Mouse (Mus musculus) MEL (cell line): ENCODE measurements around the gene Bbof1. TPM values are rescaled to one million over a fixed set of nuclear protein-coding genes. Genes with fewer than 3 reads are reported as not detected.

Experiments used
- DNase-seq: peaks from one replicate; pipeline ENCODE4 v3.0.0; 2011; ENCODE audit warnings: low read depth, low spot score
- H3K27ac ChIP-seq: 2 replicates; pipeline ENCODE4 v1.5.1; 2012; ENCODE audit warnings: low read depth, mild to moderate bottlenecking, control low read depth, low read length, moderate library complexity; ENCODE audit not compliant: control insufficient read depth
- H3K27me3 ChIP-seq, 2 experiments: fragments of 150-350 bp in 1 of 2; sonication (generic) in 1 of 2; 2 replicates each; pipeline ENCODE4 v1.6.1; 2012; ENCODE audit warnings: low read length in 2 of 2, mild to moderate bottlenecking in 2 of 2, improper control_type of control experiment in 1 of 2, moderate library complexity in 1 of 2; ENCODE audit not compliant: insufficient read depth in 2 of 2, control insufficient read depth in 1 of 2
- H3K36me3 ChIP-seq, 2 experiments: 2 replicates each; pipeline ENCODE4 v1.6.1; 2012 to 2014; ENCODE audit warnings: low read length in 2 of 2, improper control_type of control experiment in 1 of 2, inconsistent platforms in 1 of 2, mild to moderate bottlenecking in 1 of 2; ENCODE audit not compliant: insufficient read depth in 2 of 2, control insufficient read depth in 1 of 2
- H3K4me1 ChIP-seq, 2 experiments: fragments of 150-350 bp in 1 of 2; sonication (generic) in 1 of 2; 2 replicates each; pipeline ENCODE4 v1.6.1; 2012; ENCODE audit warnings: low read length in 2 of 2, improper control_type of control experiment in 1 of 2, mild to moderate bottlenecking in 1 of 2; ENCODE audit not compliant: insufficient read depth in 2 of 2, control insufficient read depth in 1 of 2
- H3K4me3 ChIP-seq, 2 experiments: fragments of 150-350 bp in 1 of 2; sonication (generic) in 1 of 2; 2 replicates each; pipeline ENCODE4 v1.5.1; 2012; ENCODE audit warnings: low read depth in 2 of 2, low read length in 2 of 2, mild to moderate bottlenecking in 2 of 2, moderate library complexity in 2 of 2, control low read depth in 1 of 2, improper control_type of control experiment in 1 of 2; ENCODE audit not compliant: control insufficient read depth in 1 of 2, insufficient read depth in 1 of 2
- H3K79me2 ChIP-seq: 2 replicates; pipeline ENCODE4 v1.6.1; 2012; ENCODE audit warnings: mild to moderate bottlenecking, low read length, moderate library complexity; ENCODE audit not compliant: control insufficient read depth, poor library complexity, insufficient read depth
- H3K9ac ChIP-seq: 2 replicates; pipeline ENCODE4 v1.6.1; 2012; ENCODE audit warnings: low read depth, mild to moderate bottlenecking, control low read depth, low read length, moderate library complexity; ENCODE audit not compliant: control insufficient read depth, poor library complexity, severe bottlenecking
- H3K9me3 ChIP-seq: fragments of 150-350 bp; sonication (generic); replicated peaks from 2 replicates; pipeline ENCODE4 v1.6.1; 2012; ENCODE audit warnings: mild to moderate bottlenecking, low read length, improper control_type of control experiment, moderate library complexity; ENCODE audit not compliant: insufficient read depth
- BHLHE40 ChIP-seq: IDR thresholded peaks from 2 replicates; pipeline ENCODE4 v1.6.1; 2012; ENCODE audit warnings: low read depth, mild to moderate bottlenecking, inconsistent platforms, low read length, improper control_type of control experiment, borderline replicate concordance
- CHD1 ChIP-seq: IDR thresholded peaks from 2 replicates; pipeline ENCODE4 v1.6.1; 2012; ENCODE audit warnings: low read depth, mild to moderate bottlenecking, inconsistent platforms, low read length, improper control_type of control experiment
- CHD2 ChIP-seq: IDR thresholded peaks from 2 replicates; pipeline ENCODE4 v1.6.1; 2011; ENCODE audit warnings: low read length, improper control_type of control experiment
- CTCF ChIP-seq, 3 experiments: IDR thresholded peaks in 2 of 3; conservative IDR thresholded peaks in 1 of 3; 2 replicates each; pipeline ENCODE4 v1.5.1; 2011 to 2012; ENCODE audit warnings: low read length in 3 of 3, low read depth in 2 of 3, mild to moderate bottlenecking in 2 of 3, improper control_type of control experiment in 1 of 3, inconsistent platforms in 1 of 3, mixed read lengths in 1 of 3, moderate library complexity in 1 of 3; ENCODE audit not compliant: control insufficient read depth in 1 of 3, insufficient read depth in 1 of 3, poor library complexity in 1 of 3, severe bottlenecking in 1 of 3
- E2F4 ChIP-seq: IDR thresholded peaks from 2 replicates; pipeline ENCODE4 v1.6.1; 2011; ENCODE audit warnings: low read depth, low read length, improper control_type of control experiment, borderline replicate concordance
- ELF1 ChIP-seq: IDR thresholded peaks from 2 replicates; pipeline ENCODE4 v1.6.1; 2014; ENCODE audit warnings: low read depth, mild to moderate bottlenecking, inconsistent platforms, low read length, improper control_type of control experiment, moderate library complexity
- EP300 ChIP-seq, 2 experiments: IDR thresholded peaks; 2 replicates each; pipeline ENCODE4 v1.6.1; 2011; ENCODE audit warnings: improper control_type of control experiment in 2 of 2, low read length in 2 of 2, low read depth in 1 of 2, mild to moderate bottlenecking in 1 of 2
- GABPA ChIP-seq: IDR thresholded peaks from 2 replicates; pipeline ENCODE4 v1.6.1; 2012; ENCODE audit warnings: low read depth, mild to moderate bottlenecking, inconsistent platforms, low read length, improper control_type of control experiment, moderate library complexity
- GATA1 ChIP-seq: IDR thresholded peaks from 2 replicates; pipeline ENCODE4 v1.6.1; 2011; ENCODE audit warnings: low read depth, low read length, improper control_type of control experiment
- HCFC1 ChIP-seq: IDR thresholded peaks from 2 replicates; pipeline ENCODE4 v1.6.1; 2012; ENCODE audit warnings: low read depth, mild to moderate bottlenecking, inconsistent platforms, low read length, improper control_type of control experiment, moderate library complexity
- JUND ChIP-seq: IDR thresholded peaks from 2 replicates; pipeline ENCODE4 v1.6.1; 2011; ENCODE audit warnings: low read depth, mild to moderate bottlenecking, improper control_type of control experiment, low read length
- KAT2A ChIP-seq: conservative IDR thresholded peaks from 2 replicates; pipeline ENCODE4 v1.6.1; 2012; ENCODE audit warnings: low read depth, low read length, improper control_type of control experiment, inconsistent platforms
- MAFK ChIP-seq: IDR thresholded peaks from 2 replicates; pipeline ENCODE4 v1.6.1; 2011; ENCODE audit warnings: low read depth, mild to moderate bottlenecking, low read length, improper control_type of control experiment, borderline replicate concordance
- MAZ ChIP-seq: IDR thresholded peaks from 2 replicates; pipeline ENCODE4 v1.6.1; 2012; ENCODE audit warnings: low read depth, mild to moderate bottlenecking, inconsistent platforms, low read length, improper control_type of control experiment
- MEF2A ChIP-seq: IDR thresholded peaks from 2 replicates; pipeline ENCODE4 v1.6.1; 2014; ENCODE audit warnings: low read depth, mild to moderate bottlenecking, inconsistent platforms, low read length, improper control_type of control experiment; ENCODE audit not compliant: poor library complexity, insufficient replicate concordance, severe bottlenecking; ENCODE audit errors: extremely low read depth
- MXI1 ChIP-seq: IDR thresholded peaks from 2 replicates; pipeline ENCODE4 v1.6.1; 2011; ENCODE audit warnings: mild to moderate bottlenecking, low read depth, low read length, improper control_type of control experiment
- MYB ChIP-seq: IDR thresholded peaks from 2 replicates; pipeline ENCODE4 v1.6.1; 2011; ENCODE audit warnings: mild to moderate bottlenecking, low read depth, low read length, improper control_type of control experiment
- MYC ChIP-seq: IDR thresholded peaks from 2 replicates; pipeline ENCODE4 v1.6.1; 2011; ENCODE audit warnings: low read depth, mild to moderate bottlenecking, low read length, improper control_type of control experiment, moderate library complexity
- NELFE ChIP-seq: IDR thresholded peaks from 2 replicates; pipeline ENCODE4 v1.6.1; 2011; ENCODE audit warnings: low read depth, low read length, improper control_type of control experiment
- NRF1 ChIP-seq: IDR thresholded peaks from 2 replicates; pipeline ENCODE4 v1.6.1; 2014; ENCODE audit warnings: low read depth, mild to moderate bottlenecking, inconsistent platforms, low read length, improper control_type of control experiment, moderate library complexity; ENCODE audit not compliant: poor library complexity, insufficient read depth, severe bottlenecking
- POLR2A ChIP-seq, 2 experiments: IDR thresholded peaks; 2 replicates each; pipeline ENCODE4 v1.6.1; 2011 to 2012; ENCODE audit warnings: low read length in 2 of 2, mild to moderate bottlenecking in 2 of 2, control low read depth in 1 of 2, improper control_type of control experiment in 1 of 2, low read depth in 1 of 2, moderate library complexity in 1 of 2; ENCODE audit not compliant: control insufficient read depth in 1 of 2, insufficient read depth in 1 of 2, poor library complexity in 1 of 2
- POLR2AphosphoS2 ChIP-seq: IDR thresholded peaks from 2 replicates; pipeline ENCODE4 v1.6.1; 2011; ENCODE audit warnings: low read length, improper control_type of control experiment
- POLR2AphosphoS5 ChIP-seq: IDR thresholded peaks from 2 replicates; pipeline ENCODE4 v1.6.1; 2012; ENCODE audit warnings: low read depth, borderline replicate concordance, mild to moderate bottlenecking, inconsistent platforms, low read length, moderate library complexity, mixed read lengths
- RCOR1 ChIP-seq: IDR thresholded peaks from 2 replicates; pipeline ENCODE4 v1.6.1; 2012; ENCODE audit warnings: low read depth, mild to moderate bottlenecking, inconsistent platforms, low read length, improper control_type of control experiment
- SIN3A ChIP-seq: IDR thresholded peaks from 2 replicates; pipeline ENCODE4 v1.6.1; 2012; ENCODE audit warnings: low read length, improper control_type of control experiment, inconsistent platforms
- SMC3 ChIP-seq: IDR thresholded peaks from 2 replicates; pipeline ENCODE4 v1.6.1; 2011; ENCODE audit warnings: low read depth, low read length, improper control_type of control experiment
- TAL1 ChIP-seq: IDR thresholded peaks from 2 replicates; pipeline ENCODE4 v1.6.1; 2012; ENCODE audit warnings: mild to moderate bottlenecking, inconsistent platforms, low read length, moderate library complexity, mixed read lengths
- TBP ChIP-seq: IDR thresholded peaks from 2 replicates; pipeline ENCODE4 v1.8.0; 2011; ENCODE audit warnings: low read depth, low read length, improper control_type of control experiment
- TCF12 ChIP-seq: IDR thresholded peaks from 2 replicates; pipeline ENCODE4 v1.6.1; 2014; ENCODE audit warnings: low read depth, mild to moderate bottlenecking, inconsistent platforms, low read length, improper control_type of control experiment, moderate library complexity
- USF1 ChIP-seq: IDR thresholded peaks from 2 replicates; pipeline ENCODE4 v1.6.1; 2014; ENCODE audit warnings: low read depth, mild to moderate bottlenecking, inconsistent platforms, low read length, improper control_type of control experiment, moderate library complexity
- USF2 ChIP-seq, 2 experiments: IDR thresholded peaks; 2 replicates each; pipeline ENCODE4 v1.6.1; 2011 to 2012; ENCODE audit warnings: improper control_type of control experiment in 2 of 2, low read length in 2 of 2, borderline replicate concordance in 1 of 2, inconsistent platforms in 1 of 2, low read depth in 1 of 2, mild to moderate bottlenecking in 1 of 2; ENCODE audit not compliant: insufficient read depth in 1 of 2
- ZMIZ1 ChIP-seq: IDR thresholded peaks from 2 replicates; pipeline ENCODE4 v1.6.1; 2012; ENCODE audit warnings: low read depth, mild to moderate bottlenecking, inconsistent platforms, low read length, improper control_type of control experiment, moderate library complexity
- ZNF384 ChIP-seq: IDR thresholded peaks from 2 replicates; pipeline ENCODE4 v1.6.1; 2012; ENCODE audit warnings: low read depth, mild to moderate bottlenecking, inconsistent platforms, low read length, improper control_type of control experiment
- polyA plus RNA-seq, 2 experiments: library from polyadenylated mRNA; stranded (reverse) in 1 of 2; unstranded in 1 of 2; fragments of >175 nt in 1 of 2; fragments of >200 nt in 1 of 2; gene quantifications; 2 replicates each; pipeline versions ENCODE4 v1.2.1 to v1.2.4; 2012; ENCODE audit warnings: low replicate concordance in 2 of 2, low read depth in 1 of 2; ENCODE audit not compliant: insufficient read length in 2 of 2, insufficient read depth in 1 of 2, missing spikeins in 1 of 2
- total RNA-seq: library from RNA; depleted of rRNA; stranded (reverse); fragments of 300-350 nt; gene quantifications from 2 replicates; pipeline ENCODE4 v1.2.3, GENCODE M21; 2012

Gene Bbof1
- total and polyA plus RNA-seq, 3 experiments = 0.81 to 1.3 TPM; not detected in 1

DNA sequence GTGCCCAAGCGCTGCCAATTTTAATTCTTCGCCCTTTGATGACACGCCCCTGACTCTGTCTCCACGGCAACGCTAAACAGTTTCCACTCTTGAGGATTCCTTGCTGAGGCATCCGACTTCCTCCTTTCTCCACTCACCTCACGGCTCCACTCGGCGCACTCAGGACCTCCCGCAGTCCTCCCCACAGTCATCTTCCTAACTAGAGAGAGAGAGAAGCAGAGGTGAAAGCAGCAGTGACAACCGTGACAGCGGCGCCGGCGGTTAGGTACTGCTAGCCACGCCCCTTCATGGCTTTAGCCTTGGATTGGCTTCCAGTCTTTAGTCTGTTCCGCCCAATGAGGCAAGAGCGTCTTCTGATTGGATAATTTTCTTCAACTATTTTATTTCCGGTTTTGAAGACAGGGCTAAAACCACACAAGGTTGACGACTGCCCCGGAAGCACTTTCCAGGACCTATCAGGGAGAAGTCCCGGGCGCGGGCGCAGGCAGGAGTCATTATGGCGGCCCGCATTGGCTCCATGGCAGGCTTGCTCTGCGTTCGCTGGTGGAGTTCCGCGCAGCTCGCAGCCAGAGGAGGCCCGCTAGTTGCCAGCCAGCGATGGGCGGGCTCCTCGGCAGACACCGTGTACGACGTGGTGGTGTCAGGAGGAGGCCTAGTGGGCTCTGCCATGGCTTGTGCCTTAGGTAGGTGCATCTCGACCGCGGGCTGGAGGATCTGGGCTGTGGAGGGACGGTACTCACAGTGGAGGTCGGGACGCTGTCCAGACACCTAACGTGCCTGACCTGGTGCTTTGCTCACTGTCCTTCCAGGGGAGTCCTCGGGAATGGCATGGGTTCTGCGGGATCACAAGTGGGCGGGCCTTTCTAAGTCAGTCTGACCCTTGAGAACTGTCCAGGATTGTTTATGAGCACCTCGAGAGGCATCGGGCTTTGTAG is 47.0 kb upstream of the Bbof1 start, which contains the start of the genes Coq6 and Fam161b:
TSS of gene Coq6 (plus strand) at position 103 of the 935 bp plus-strand sequence.
TSS of gene Fam161b (minus strand) at position 279 of the 935 bp plus-strand sequence.
- Histone ChIP-seq H3K79me2 (peaks cover 30% of the 10 kb centered on the region), H3K4me1 (peaks cover 13 to 30% of the 10 kb centered on the region in 2 experiments), H3K36me3 (peaks cover 0 to 36% of the 10 kb centered on the region in 2 experiments; a peak in 3 of 4 replicates), H3K4me3 (peak within 1 kb of the TSS; percentile 84 to 90), H3K27ac (peak within 1 kb of the TSS; percentile 66), H3K9me3 (no peaks in the 10 kb centered on the region), H3K27me3 (no peaks in the 10 kb centered on the region)
- DNase-seq = peak; percentile 99
- TF ChIP-seq MXI1 = peak; percentile 96
- TF ChIP-seq MYC = peak; percentile 59; the same call in 1 of the 2 replicates
- TF ChIP-seq RCOR1 = no peak
- peak; percentile 95 for TF ChIP-seq HCFC1
- peak; percentile 83 for TF ChIP-seq ELF1
- peak; percentile 58; the same call in 1 of the 2 replicates for TF ChIP-seq POLR2AphosphoS2
- TF ChIP-seq GATA1 = no peak
- no peak for TF ChIP-seq POLR2AphosphoS5
- peak; percentile 85 for TF ChIP-seq CHD2
- TF ChIP-seq MAZ = no peak
- TF ChIP-seq USF1 = no peak
- no peak for TF ChIP-seq CHD1
- TF ChIP-seq CTCF (IDR thresholded peaks at IDR 0.05 in 2 of 3, conservative IDR thresholded peaks at IDR 0.05 in 1 of 3; ENCODE audit: control insufficient read depth in 1 of 3, insufficient read depth in 1 of 3, low read depth in 2 of 3, low read length in 3 of 3, poor library complexity in 1 of 3, severe bottlenecking in 1 of 3) = no peak; a peak in 1 of 6 replicates
- TF ChIP-seq TCF12 = 0 out of 2 replicates have a peak, but pooled peaks have one; percentile 17
- TF ChIP-seq JUND = no peak
- no peak for TF ChIP-seq MAFK
- no peak for TF ChIP-seq EP300 (IDR thresholded peaks at IDR 0.05; ENCODE audit: low read depth in 1 of 2, low read length in 2 of 2)
- peak; percentile 100 for TF ChIP-seq SIN3A
- TF ChIP-seq USF2 (IDR thresholded peaks at IDR 0.05; ENCODE audit: borderline replicate concordance in 1 of 2, insufficient read depth in 1 of 2, low read depth in 1 of 2, low read length in 2 of 2) = no peak
- no peak for TF ChIP-seq SMC3
- TF ChIP-seq GABPA = no peak
- 0 out of 2 replicates have a peak, but pooled peaks have one; percentile 47 for TF ChIP-seq MYB
- peak; percentile 59 for TF ChIP-seq NRF1
- TF ChIP-seq POLR2A (IDR thresholded peaks at IDR 0.05; ENCODE audit: control insufficient read depth in 1 of 2, insufficient read depth in 1 of 2, low read depth in 1 of 2, low read length in 2 of 2, poor library complexity in 1 of 2) = peak; percentile 83 to 92
- peak; percentile 76 for TF ChIP-seq NELFE
- TF ChIP-seq TBP = peak; percentile 71; the same call in 1 of the 2 replicates
- no peak for TF ChIP-seq E2F4
- TF ChIP-seq TAL1 = no peak
- 0 out of 2 replicates have a peak, but pooled peaks have one; percentile 12 for TF ChIP-seq ZMIZ1
- no peak for TF ChIP-seq BHLHE40
- TF ChIP-seq KAT2A = peak; percentile 87
- no peak for TF ChIP-seq ZNF384
- no peak for TF ChIP-seq MEF2A
- TF ChIP-seq, all 39 proteins: peak for 15
- peak within 1 kb of the TSS; percentile 87 for H3K9ac ChIP-seq
